ENCODE assay signal across 8 mouse cellular contexts in genomic region chr1:120602031-120602730, GRCm38 (mm10). TPM values are rescaled to one million over a fixed set of nuclear protein-coding genes. Genes with fewer than 3 reads are reported as not detected.
DNase-seq lines count a peak whose midpoint lies in the region; ATAC-seq and TF ChIP-seq lines count a peak whose summit lies in the region.

En1 (plus strand) TSS chr1:120602418.

- H3K4me3 ChIP-seq in left cerebral cortex, adult 2 months, result peak within 1 kb of the TSS; percentile 18
- H3K4me3 ChIP-seq in cerebellum, adult 2 months (replicated peaks; ENCODE audit: insufficient read depth, low read depth, low read length), result peak within 1 kb of the TSS; percentile 66
- H3K4me3 ChIP-seq in gastrocnemius, adult 2 months, result peak within 1 kb of the TSS; percentile 88
- H3K4me3 ChIP-seq in limb, embryonic 12.5 days (replicated peaks), result peak within 1 kb of the TSS; percentile 50

- peak within 1 kb of the TSS; percentile 83 for H3K4me2 ChIP-seq in limb, embryonic 12.5 days

- TF ChIP-seq POLR2A in cerebellum, adult 2 months (IDR thresholded peaks at IDR 0.05; ENCODE audit: borderline replicate concordance, insufficient read depth, low read length), result no peak

- H3K27me3 ChIP-seq in cerebellum, adult 2 months (ENCODE audit: control insufficient read depth, insufficient read depth, low read length), result peaks cover 8% of the 10 kb centered on the region; the same call in 1 of the 2 replicates
- peaks cover 98% of the 10 kb centered on the region for H3K27me3 ChIP-seq in limb, embryonic 12.5 days

- peak; percentile 35; the same call in 1 of the 2 replicates for ATAC-seq in limb, embryonic 12.5 days (ENCODE audit: insufficient number of reproducible peaks, insufficient read depth, low FRiP score, low TSS enrichment, low read depth)

- H3K27ac ChIP-seq in left cerebral cortex, adult 2 months, result no peak within 1 kb of the TSS
- H3K27ac ChIP-seq in cerebellum, adult 2 months (ENCODE audit: insufficient read depth, low read length), result peak within 1 kb of the TSS; percentile 34; the same call in 1 of the 2 replicates
- peak within 1 kb of the TSS; percentile 83 for H3K27ac ChIP-seq in gastrocnemius, adult 2 months
- H3K27ac ChIP-seq in limb, embryonic 12.5 days, result peak within 1 kb of the TSS; percentile 70

- no peaks in the 10 kb centered on the region for H3K36me3 ChIP-seq in limb, embryonic 12.5 days

- 2% methylated on average over 35 of the region's 35 CpGs for WGBS in cerebellum, adult 2 months
- under 1% methylated on average over 35 of the region's 35 CpGs for WGBS in limb, embryonic 12.5 days

- peak within 1 kb of the TSS; percentile 65 for H3K9ac ChIP-seq in limb, embryonic 12.5 days (replicated peaks)

- no peak for DNase-seq in left cerebral cortex, adult 2 months (ENCODE audit: extremely low spot score in 1 of 2, low spot score in 2 of 2)
- DNase-seq in left cerebral cortex, adult 8-10 months (ENCODE audit: low spot score in 2 of 2), result no peak
- peak; percentile 81 to 86 for DNase-seq in cerebellum, adult 2 months
- peak; percentile 93 for DNase-seq in gastrocnemius, adult 2 months
- peak; percentile 71 for DNase-seq in retina, postnatal 1 day
- DNase-seq in c-Kit-positive CD71-positive TER-119-positive erythroid progenitor cells, embryonic 14.5 days (ENCODE audit: low spot score), result no peak
- no peak for DNase-seq in thymus, postnatal 10 days (ENCODE audit: low spot score in 2 of 2)

- TF ChIP-seq CTCF in left cerebral cortex, adult 2 months (IDR thresholded peaks at IDR 0.05), result no peak
- no peak for TF ChIP-seq CTCF in cerebellum, adult 2 months (IDR thresholded peaks at IDR 0.05; ENCODE audit: borderline replicate concordance, insufficient read depth, low read depth, low read length)
- no peak for TF ChIP-seq CTCF in gastrocnemius, adult 2 months (IDR thresholded peaks at IDR 0.05)

- no peaks in the 10 kb centered on the region for H3K9me3 ChIP-seq in limb, embryonic 12.5 days

- no peaks in the 10 kb centered on the region for H3K4me1 ChIP-seq in cerebellum, adult 2 months (ENCODE audit: control insufficient read depth, insufficient read depth, low read length)
- H3K4me1 ChIP-seq in limb, embryonic 12.5 days (replicated peaks), result peaks cover 19% of the 10 kb centered on the region

- intact Hi-C loops in left cerebral cortex, adult 2 months (cut with DNase I), result loop anchor here (5.0 kb wide), 1 partner anchor 725 kb away; no protein-coding TSS in a partner anchor
- intact Hi-C loops in gastrocnemius, adult 2 months (cut with DNase I), result loop anchor here (5.0 kb wide), 1 partner anchor 155 kb away; no protein-coding TSS in a partner anchor

RNA-seq across cellular contexts. Expression of gene En1, which starts in this region (rescaled TPM):
- total RNA-seq in left cerebral cortex, adult 2 months (2021), result not detected
- total RNA-seq in left cerebral cortex, adult 8-10 months (2022), result not detected
- polyA plus RNA-seq in cerebellum, adult 2 months (2012; rRNA removed), result 2.4 and 4.5 TPM in 2 replicates
- 10 to 100 TPM in 1 of 2 experiments, 1 to 10 TPM in 1; 7.0 to 10.2 TPM for total RNA-seq in gastrocnemius, adult 2 months (2021)
- polyA plus RNA-seq in limb, embryonic 12.5 days (2016; fragmentation: Nextera tagmentation; extraction: Ambion mirVana), result 1.8 TPM in 2 replicates

Comparison
In these comparisons a context has a peak if more than half of its experiments do, and no peak if none do; other contexts are left out.
1. RNA of gene En1 (total RNA-seq): 7.0 to 10.2 TPM in gastrocnemius, adult 2 months; not detected in left cerebral cortex, adult 2 months and not detected in left cerebral cortex, adult 8-10 months; every median in the first group is over 4 times any median in the second.
2. DNase-seq: peak in cerebellum, adult 2 months (2 of 2), gastrocnemius, adult 2 months (single experiment) and retina, postnatal 1 day (single experiment); none in left cerebral cortex, adult 2 months (0 of 2), left cerebral cortex, adult 8-10 months (0 of 2), c-Kit-positive CD71-positive TER-119-positive erythroid progenitor cells, embryonic 14.5 days (single experiment) and thymus, postnatal 10 days (0 of 2).
3. H3K4me3 ChIP-seq: peak in every context shown above with its lines; median percentile 88 in gastrocnemius, adult 2 months; 66 in cerebellum, adult 2 months; 50 in limb, embryonic 12.5 days; 18 in left cerebral cortex, adult 2 months.